Mouse (Mus musculus) CH12.LX (cell line): ENCODE results near the gene Cops2. TPM values are rescaled to one million over a fixed set of nuclear protein-coding genes. Genes with fewer than 3 reads are reported as not detected.
A peak's percentile ranks its signal among the peaks of the same experiment; 100 is the strongest.

ENCODE experiments used
- DNase-seq: peaks from one replicate; pipeline ENCODE4 v3.0.0-alpha.2; 2013; ENCODE audit errors: extremely low read depth
- H3K27ac ChIP-seq: 2 replicates; pipeline ENCODE4 v1.5.1; 2012; ENCODE audit warnings: low read depth, mild to moderate bottlenecking, control low read depth, moderate library complexity; ENCODE audit not compliant: insufficient read depth
- H3K27me3 ChIP-seq: replicated peaks from 2 replicates; pipeline ENCODE3; 2012; ENCODE audit warnings: inconsistent platforms
- H3K36me3 ChIP-seq, 2 experiments: replicated peaks in 1 of 2; 2 replicates each; pipeline versions ENCODE3 to v1.6.1; 2012; ENCODE audit warnings: inconsistent platforms in 1 of 2, low read length in 1 of 2, mild to moderate bottlenecking in 1 of 2, mixed read lengths in 1 of 2, moderate library complexity in 1 of 2; ENCODE audit not compliant: control insufficient read depth in 1 of 2, insufficient read depth in 1 of 2
- H3K4me1 ChIP-seq, 2 experiments: 2 replicates each; pipeline ENCODE4 v1.6.1; 2012; ENCODE audit warnings: inconsistent platforms in 1 of 2, moderate library complexity in 1 of 2; ENCODE audit not compliant: insufficient read depth in 2 of 2, control insufficient read depth in 1 of 2
- H3K4me2 ChIP-seq: 2 replicates; pipeline ENCODE4 v1.6.1; 2012; ENCODE audit warnings: low read depth, mild to moderate bottlenecking, control low read depth; ENCODE audit not compliant: poor library complexity, insufficient read depth, severe bottlenecking
- H3K4me3 ChIP-seq, 3 experiments: fragments of 150-350 bp in 1 of 3; sonication (generic) in 1 of 3; replicated peaks in 1 of 3; 2 replicates each; pipeline versions ENCODE3 to v1.5.1; 2011 to 2012; ENCODE audit warnings: low read depth in 2 of 3, low read length in 2 of 3, mild to moderate bottlenecking in 2 of 3, moderate library complexity in 2 of 3, control low read depth in 1 of 3, improper control_type of control experiment in 1 of 3, inconsistent platforms in 1 of 3, mixed read lengths in 1 of 3; ENCODE audit not compliant: poor library complexity in 1 of 3
- H3K79me2 ChIP-seq: replicated peaks from 2 replicates; pipeline ENCODE4 v1.6.1; 2012; ENCODE audit warnings: mild to moderate bottlenecking, moderate library complexity; ENCODE audit not compliant: control insufficient read depth, poor library complexity, insufficient read depth, severe bottlenecking; ENCODE audit errors: extremely low read depth
- H3K9ac ChIP-seq: 2 replicates; pipeline ENCODE4 v1.6.1; 2012; ENCODE audit warnings: low read depth, mild to moderate bottlenecking, control low read depth, moderate library complexity; ENCODE audit not compliant: insufficient read depth
- H3K9me3 ChIP-seq: replicated peaks from 2 replicates; pipeline ENCODE3; 2012; ENCODE audit warnings: low read length, inconsistent platforms, mixed read lengths
- BHLHE40 ChIP-seq: IDR thresholded peaks from 2 replicates; pipeline ENCODE4 v1.6.1; 2011; ENCODE audit warnings: mild to moderate bottlenecking, low read depth, low read length, improper control_type of control experiment
- CHD1 ChIP-seq: IDR thresholded peaks from 2 replicates; pipeline ENCODE4 v1.6.1; 2012; ENCODE audit warnings: low read depth, low read length, improper control_type of control experiment, inconsistent platforms
- CHD2 ChIP-seq: IDR thresholded peaks from 2 replicates; pipeline ENCODE4 v1.6.1; 2011; ENCODE audit warnings: low read length, improper control_type of control experiment
- CTCF ChIP-seq, 2 experiments: IDR thresholded peaks in 1 of 2; conservative IDR thresholded peaks in 1 of 2; 2 replicates each; pipeline ENCODE4 v1.5.1; 2011 to 2012; ENCODE audit warnings: low read depth in 2 of 2, low read length in 2 of 2, improper control_type of control experiment in 1 of 2, inconsistent platforms in 1 of 2, mild to moderate bottlenecking in 1 of 2, moderate library complexity in 1 of 2
- ELF1 ChIP-seq: IDR thresholded peaks from 2 replicates; pipeline ENCODE4 v1.6.1; 2014; ENCODE audit warnings: low read depth, mild to moderate bottlenecking, inconsistent platforms, low read length, improper control_type of control experiment
- EP300 ChIP-seq: IDR thresholded peaks from 2 replicates; pipeline ENCODE4 v1.6.1; 2011; ENCODE audit warnings: low read length, improper control_type of control experiment
- ETS1 ChIP-seq: conservative IDR thresholded peaks from 2 replicates; pipeline ENCODE4 v1.6.1; 2012; ENCODE audit warnings: low read depth, mild to moderate bottlenecking, inconsistent platforms, low read length, improper control_type of control experiment, moderate library complexity
- GABPA ChIP-seq: IDR thresholded peaks from 2 replicates; pipeline ENCODE4 v1.6.1; 2012; ENCODE audit warnings: low read depth, low read length, improper control_type of control experiment, inconsistent platforms; ENCODE audit not compliant: insufficient replicate concordance
- HCFC1 ChIP-seq: IDR thresholded peaks from 2 replicates; pipeline ENCODE4 v1.6.1; 2012; ENCODE audit warnings: low read depth, mild to moderate bottlenecking, inconsistent platforms, low read length, improper control_type of control experiment
- IRF4 ChIP-seq: IDR thresholded peaks from 2 replicates; pipeline ENCODE4 v1.6.1; 2014; ENCODE audit warnings: low read depth, mild to moderate bottlenecking, inconsistent platforms, low read length, improper control_type of control experiment
- JUND ChIP-seq: conservative IDR thresholded peaks from 2 replicates; pipeline ENCODE4 v1.6.1; 2011; ENCODE audit warnings: low read depth, low read length, improper control_type of control experiment
- KAT2A ChIP-seq: IDR thresholded peaks from 2 replicates; pipeline ENCODE4 v1.6.1; 2012; ENCODE audit warnings: low read length, improper control_type of control experiment, inconsistent platforms; ENCODE audit not compliant: insufficient replicate concordance
- MAZ ChIP-seq: IDR thresholded peaks from 2 replicates; pipeline ENCODE4 v1.6.1; 2012; ENCODE audit warnings: low read depth, mild to moderate bottlenecking, inconsistent platforms, low read length, improper control_type of control experiment, moderate library complexity
- MEF2A ChIP-seq: IDR thresholded peaks from 2 replicates; pipeline ENCODE4 v1.6.1; 2014; ENCODE audit warnings: low read depth, mild to moderate bottlenecking, inconsistent platforms, low read length, improper control_type of control experiment, borderline replicate concordance
- MXI1 ChIP-seq: IDR thresholded peaks from 2 replicates; pipeline ENCODE4 v1.6.1; 2011; ENCODE audit warnings: mild to moderate bottlenecking, low read depth, low read length, improper control_type of control experiment
- MYC ChIP-seq: IDR thresholded peaks from 2 replicates; pipeline ENCODE4 v1.6.1; 2011; ENCODE audit warnings: low read depth, mild to moderate bottlenecking, improper control_type of control experiment, low read length
- NELFE ChIP-seq: IDR thresholded peaks from 2 replicates; pipeline ENCODE4 v1.6.1; 2011; ENCODE audit warnings: low read depth, low read length, improper control_type of control experiment
- NRF1 ChIP-seq: IDR thresholded peaks from 2 replicates; pipeline ENCODE4 v1.6.1; 2014; ENCODE audit warnings: low read depth, mild to moderate bottlenecking, inconsistent platforms, low read length, improper control_type of control experiment, moderate library complexity
- PAX5 ChIP-seq: IDR thresholded peaks from 2 replicates; pipeline ENCODE4 v1.6.1; 2012; ENCODE audit warnings: low read length, inconsistent platforms, mixed read lengths
- POLR2A ChIP-seq: IDR thresholded peaks from 2 replicates; pipeline ENCODE4 v1.6.1; 2011; ENCODE audit warnings: low read depth, mild to moderate bottlenecking, improper control_type of control experiment, low read length
- RCOR1 ChIP-seq: conservative IDR thresholded peaks from 2 replicates; pipeline ENCODE4 v1.6.1; 2012; ENCODE audit warnings: low read depth, mild to moderate bottlenecking, inconsistent platforms, low read length, improper control_type of control experiment
- SIN3A ChIP-seq: IDR thresholded peaks from 2 replicates; pipeline ENCODE4 v1.6.1; 2012; ENCODE audit warnings: low read length, improper control_type of control experiment, inconsistent platforms
- TBP ChIP-seq: conservative IDR thresholded peaks from 2 replicates; pipeline ENCODE4 v1.6.1; 2011; ENCODE audit warnings: low read depth, low read length, improper control_type of control experiment
- TCF12 ChIP-seq: IDR thresholded peaks from 2 replicates; pipeline ENCODE4 v1.6.1; 2014; ENCODE audit warnings: low read depth, mild to moderate bottlenecking, inconsistent platforms, low read length, improper control_type of control experiment
- UBTF ChIP-seq: IDR thresholded peaks from 2 replicates; pipeline ENCODE4 v1.6.1; 2012; ENCODE audit warnings: low read depth, mild to moderate bottlenecking, inconsistent platforms, low read length, improper control_type of control experiment, moderate library complexity
- ZC3H11A ChIP-seq: IDR thresholded peaks from 2 replicates; pipeline ENCODE4 v1.6.1; 2012; ENCODE audit warnings: low read depth, mild to moderate bottlenecking, inconsistent platforms, low read length, improper control_type of control experiment
- dilution Hi-C: fragments of 300-500 bp; cut with MboI; formaldehyde crosslinking; loops from 2 replicates; pipeline ENCODE4 v1.14.3; 2020; ENCODE audit warnings: low sequenced_read_pairs; ENCODE audit not compliant: extremely low pct_unique_long_range_greater_than_20kb, extremely low pct_ligation_motif_present
- in situ Hi-C: fragments of 300-500 bp; cut with MboI; formaldehyde crosslinking; loops from 3 replicates; pipeline ENCODE4 v1.14.3; 2019; ENCODE audit warnings: low sequenced_read_pairs, low pct_ligation_motif_present, low pct_unique_long_range_greater_than_20kb, mixed read lengths
- polyA plus RNA-seq: library from polyadenylated mRNA; unstranded; fragments of >175 nt; gene quantifications from 2 replicates; pipeline ENCODE4 v1.2.1, GENCODE M21; 2012; ENCODE audit warnings: low read depth; ENCODE audit not compliant: insufficient read length
- total RNA-seq, 2 experiments: library from RNA; depleted of rRNA; stranded (reverse); fragments of 300-350 nt in 1 of 2; fragments of >200 nt in 1 of 2; gene quantifications; 2 replicates each; pipeline ENCODE4 v1.2.3; 2012 to 2014

Gene Cops2
- total RNA-seq (2012; rRNA removed) (63.5 and 68.6 TPM in 2 replicates), total RNA-seq (2014; rRNA removed) (313 and 408 TPM in 2 replicates), polyA plus RNA-seq (124 and 145 TPM in 2 replicates)

DNA sequence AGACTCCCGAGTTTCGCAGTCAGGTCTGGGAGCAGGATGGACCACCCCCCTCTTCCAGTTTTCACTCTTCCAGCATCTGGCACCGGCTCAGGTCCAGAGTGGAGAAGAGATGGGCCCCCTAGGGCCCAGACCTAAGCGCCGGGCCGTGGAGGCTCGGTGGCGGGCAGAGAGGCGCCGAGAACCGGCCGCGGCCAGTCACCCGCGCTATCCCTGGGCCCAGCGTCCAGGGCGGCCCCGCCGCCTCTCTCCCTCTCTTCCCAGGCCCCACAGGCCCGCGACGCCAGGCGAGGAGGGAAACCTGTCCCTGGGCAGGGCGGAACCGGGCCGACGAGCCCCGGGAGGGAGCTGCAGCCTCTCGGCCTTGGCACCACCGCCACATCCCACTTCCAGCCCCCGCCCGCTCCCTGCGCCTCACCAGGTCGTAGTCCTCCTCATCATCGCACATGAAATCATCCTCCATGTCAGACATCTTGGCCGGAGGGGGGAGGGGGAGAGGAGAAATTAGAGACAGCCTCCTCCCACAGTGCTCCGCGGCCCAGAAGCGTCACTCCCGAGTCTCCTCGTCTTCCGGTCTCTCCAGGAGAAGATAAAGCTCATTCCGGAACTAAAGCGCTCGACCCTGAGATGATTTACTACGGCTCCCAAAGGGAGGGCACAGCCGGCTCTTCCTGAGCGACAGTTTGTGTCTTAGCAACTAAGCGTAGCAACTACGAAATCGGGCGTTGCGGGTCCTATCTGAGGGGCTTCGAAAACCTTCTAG, at the start of gene Cops2, which contains the start of gene Galk2:
TSS of gene Cops2 (minus strand) at position 619 of the 760 bp plus-strand sequence.
TSS of gene Galk2 (plus strand) at position 589 of the 760 bp plus-strand sequence.
- peak; percentile 98 for DNase-seq
- H3K4me2 ChIP-seq: peak within 1 kb of the TSS; percentile 67; the same call in 1 of the 2 replicates
- H3K9ac ChIP-seq: peak within 1 kb of the TSS; percentile 90
- no peaks in the 10 kb centered on the region for H3K27me3 ChIP-seq
- H3K9me3 ChIP-seq: no peaks in the 10 kb centered on the region
- H3K27ac ChIP-seq: peak within 1 kb of the TSS; percentile 20; the same call in 1 of the 2 replicates
- H3K4me3 ChIP-seq: peak within 1 kb of the TSS; percentile 84 to 100 (median 89)
- in situ Hi-C loops: no loop called here
- TF ChIP-seq IRF4: peak; percentile 89
- TF ChIP-seq UBTF: peak; percentile 24; the same call in 1 of the 2 replicates
- TF ChIP-seq ETS1: 0 out of 2 replicates have a peak, but pooled peaks have one; percentile 26
- no peak for TF ChIP-seq EP300
- peak; percentile 91 for TF ChIP-seq MXI1
- TF ChIP-seq POLR2A: peak; percentile 90
- peak; percentile 49 for TF ChIP-seq NRF1
- peak; percentile 95 for TF ChIP-seq HCFC1
- no peak for TF ChIP-seq BHLHE40
- TF ChIP-seq NELFE: peak; percentile 79
- TF ChIP-seq TBP: peak; percentile 97
- TF ChIP-seq MEF2A: peak; percentile 88
- peak; percentile 37; the same call in 1 of the 2 replicates for TF ChIP-seq JUND
- TF ChIP-seq CHD2: peak; percentile 88
- TF ChIP-seq GABPA: peak; percentile 47; the same call in 1 of the 2 replicates
- peak; percentile 83; the same call in 1 of the 2 replicates for TF ChIP-seq KAT2A
- no peak for TF ChIP-seq CTCF (conservative IDR thresholded peaks at IDR 0.05 in 1 of 2, IDR thresholded peaks at IDR 0.05 in 1 of 2; ENCODE audit: low read depth in 2 of 2, low read length in 2 of 2)
- TF ChIP-seq ZC3H11A: no peak
- peak; percentile 94 for TF ChIP-seq ELF1
- peak; percentile 84 for TF ChIP-seq TCF12
- no peak for TF ChIP-seq RCOR1
- TF ChIP-seq CHD1: no peak
- peak; percentile 99 for TF ChIP-seq SIN3A
- TF ChIP-seq MYC: 0 out of 2 replicates have a peak, but pooled peaks have one; percentile 32
- peak; percentile 88; the same call in 1 of the 2 replicates for TF ChIP-seq MAZ
- no peak for TF ChIP-seq PAX5
- H3K4me1 ChIP-seq: peaks cover 0 to 25% of the 10 kb centered on the region in 2 experiments; a peak in 2 of 4 replicates
- H3K36me3 ChIP-seq: peaks cover 0 to 5% of the 10 kb centered on the region in 2 experiments
- dilution Hi-C loops: no loop called here
- peaks cover 43% of the 10 kb centered on the region for H3K79me2 ChIP-seq
